Mouse (Mus musculus) CH12.LX (cell line): ENCODE data around the gene B2m.

Experiments used
- CTCF ChIP-seq, 2 experiments: IDR thresholded peaks in 1 of 2; conservative IDR thresholded peaks in 1 of 2; 2 replicates each; pipeline ENCODE4 v1.5.1; 2011 to 2012; ENCODE audit warnings: low read depth in 2 of 2, low read length in 2 of 2, improper control_type of control experiment in 1 of 2, inconsistent platforms in 1 of 2, mild to moderate bottlenecking in 1 of 2, moderate library complexity in 1 of 2
- HCFC1 ChIP-seq: IDR thresholded peaks from 2 replicates; pipeline ENCODE4 v1.6.1; 2012; ENCODE audit warnings: low read depth, mild to moderate bottlenecking, inconsistent platforms, low read length, improper control_type of control experiment
- TCF12 ChIP-seq: IDR thresholded peaks from 2 replicates; pipeline ENCODE4 v1.6.1; 2014; ENCODE audit warnings: low read depth, mild to moderate bottlenecking, inconsistent platforms, low read length, improper control_type of control experiment
- UBTF ChIP-seq: IDR thresholded peaks from 2 replicates; pipeline ENCODE4 v1.6.1; 2012; ENCODE audit warnings: low read depth, mild to moderate bottlenecking, inconsistent platforms, low read length, improper control_type of control experiment, moderate library complexity

GRCm38 (mm10) chr2:122185086-122185485 is 37.6 kb downstream of the B2m start:
- no peak for TF ChIP-seq TCF12
- no peak for TF ChIP-seq HCFC1
- no peak for TF ChIP-seq UBTF
- TF ChIP-seq CTCF (conservative IDR thresholded peaks at IDR 0.05 in 1 of 2, IDR thresholded peaks at IDR 0.05 in 1 of 2; ENCODE audit: low read depth in 2 of 2, low read length in 2 of 2): no peak
